Mouse (Mus musculus) v-Abl transformed pro-B cells (cell line): ENCODE data around the gene BC053393.

ENCODE experiments used
- in situ Hi-C, 2 experiments: fragments of 400-800 bp; cut with MboI; formaldehyde crosslinking; loops; one replicate each; pipeline ENCODE4 v1.15.1; 2025; ENCODE audit not compliant: unreplicated experiment in 2 of 2

Gene BC053393

DNA sequence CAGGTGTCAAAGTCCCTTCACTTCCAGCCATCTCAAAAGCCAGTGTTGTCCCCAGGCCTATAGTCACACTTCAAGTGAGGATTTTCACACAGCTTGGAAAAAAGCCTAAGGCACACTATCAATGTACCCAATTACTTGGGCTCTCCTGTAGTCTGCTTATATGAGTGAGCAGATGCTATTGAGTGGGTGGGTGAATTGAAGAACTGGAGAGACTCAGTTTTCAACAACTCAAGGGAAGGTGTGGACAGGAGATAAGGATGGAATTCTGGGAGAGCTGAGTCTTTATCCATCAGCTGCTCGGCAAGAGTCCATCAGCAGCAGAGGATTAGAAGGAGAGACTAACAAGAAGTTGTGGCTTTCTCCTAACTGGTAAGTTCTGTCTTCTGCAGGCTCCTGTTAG lies at the start of gene BC053393:
TSS of gene BC053393 (plus strand) at position 210 of the 400 bp plus-strand sequence.
- in situ Hi-C loops = no loop called here

DNA sequence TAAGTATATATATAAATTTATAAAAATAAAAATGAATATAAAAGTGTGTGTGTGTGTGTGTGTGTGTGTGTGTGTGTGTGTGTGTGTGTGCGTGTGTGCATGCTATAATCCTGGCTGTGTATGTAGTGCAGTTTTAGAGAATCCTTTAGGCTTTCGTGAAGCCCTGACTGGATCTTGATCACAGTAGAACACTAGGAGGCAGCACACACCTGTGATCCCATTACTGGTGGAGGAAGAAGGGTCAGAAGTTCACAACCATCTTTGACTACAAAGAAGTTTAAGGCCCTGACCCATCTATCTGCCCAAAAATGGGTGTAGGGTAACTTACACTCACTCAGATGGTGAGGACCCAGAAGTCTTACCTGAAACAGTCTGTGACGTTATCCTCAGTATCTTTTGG lies 48.6 kb upstream of the BC053393 start:
- in situ Hi-C loops = no loop called here

DNA sequence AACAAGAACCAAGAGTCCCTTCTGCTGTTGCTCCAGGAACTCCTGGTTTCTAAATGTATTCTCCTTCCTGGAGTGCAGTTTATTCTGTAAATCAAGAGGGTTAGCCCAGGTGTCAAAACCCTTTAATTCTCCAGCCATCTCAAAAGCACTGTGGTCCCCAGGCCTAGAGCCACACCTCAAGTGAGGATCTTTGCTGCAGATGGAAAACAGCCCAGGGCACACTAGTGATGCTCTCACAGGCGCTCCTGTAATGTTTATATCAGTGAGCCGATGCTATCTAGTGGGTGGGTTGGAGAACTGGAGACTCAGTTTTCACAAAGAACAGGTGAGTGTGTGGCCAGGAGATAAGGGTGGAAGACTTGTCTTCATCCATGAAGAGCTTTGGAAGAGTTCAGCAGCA lies 47.4 kb upstream of the BC053393 start, which contains the start of gene Gm12169:
TSS of gene Gm12169 (plus strand) at position 301 of the 400 bp plus-strand sequence.
- in situ Hi-C loops = no loop called here

DNA sequence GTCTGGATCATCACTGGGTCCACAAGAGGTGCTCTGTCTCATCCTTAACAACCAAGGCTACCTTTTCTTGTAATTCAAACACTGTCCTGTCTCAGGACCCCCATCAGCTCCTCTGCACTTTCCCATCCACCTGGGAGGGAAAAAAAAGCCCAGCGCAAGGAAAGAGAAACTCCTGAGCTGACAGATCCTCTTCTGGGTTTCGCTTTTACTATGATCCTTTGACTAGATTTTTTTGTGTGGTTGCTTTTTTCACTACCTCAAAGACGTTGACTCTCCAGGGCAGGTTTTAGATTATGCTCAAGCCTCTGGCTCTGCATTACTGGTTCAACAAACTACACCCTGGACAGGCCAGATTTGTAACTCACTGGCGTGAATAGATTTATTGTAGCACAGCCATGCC lies 41.2 kb upstream of the BC053393 start:
- in situ Hi-C loops = no loop called here

DNA sequence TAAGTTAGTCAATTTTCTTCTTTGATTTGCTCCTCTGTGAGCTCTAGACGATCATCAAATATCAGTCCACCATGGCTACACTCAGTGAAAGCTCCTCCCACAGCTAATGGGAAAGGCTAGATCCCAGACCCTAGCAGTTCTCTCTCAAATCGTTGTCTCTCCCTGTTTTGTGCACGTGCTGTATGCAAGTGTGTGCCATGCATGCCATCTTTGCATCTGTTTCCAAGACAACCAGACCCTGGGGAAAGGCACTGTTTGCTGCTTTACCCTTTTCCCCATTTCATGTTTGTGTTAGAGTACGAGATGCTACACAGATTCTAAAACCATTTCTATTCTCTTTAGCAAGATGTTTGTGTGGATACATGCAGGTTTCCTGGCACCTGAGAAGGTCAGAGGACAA lies 34.4 kb upstream of the BC053393 start:
- in situ Hi-C loops = no loop called here

DNA sequence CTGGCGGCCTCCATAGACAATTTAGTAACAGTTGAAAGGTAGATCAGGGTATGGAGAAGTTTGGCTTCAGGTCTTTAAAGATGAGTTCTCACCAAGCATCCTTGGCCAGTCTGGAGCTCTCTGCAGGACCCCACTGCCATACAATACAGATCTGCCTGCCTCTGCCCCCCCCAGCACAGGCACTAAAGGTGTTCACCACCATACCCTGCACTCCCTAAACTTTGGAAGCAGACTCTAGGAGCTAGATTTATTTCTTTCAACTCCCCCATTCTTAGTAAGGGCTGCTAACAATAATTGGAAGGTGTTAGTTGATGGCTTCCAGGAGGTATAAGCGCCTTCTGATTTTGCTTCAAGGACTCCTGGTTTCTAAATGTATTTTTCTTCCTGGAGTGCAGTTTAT lies 27.8 kb upstream of the BC053393 start:
- in situ Hi-C loops = loop anchor here in 1 of 2 experiments (10.0 kb wide), 1 partner anchor 81 kb away; the partner anchor contains the start of gene Dppa1

DNA sequence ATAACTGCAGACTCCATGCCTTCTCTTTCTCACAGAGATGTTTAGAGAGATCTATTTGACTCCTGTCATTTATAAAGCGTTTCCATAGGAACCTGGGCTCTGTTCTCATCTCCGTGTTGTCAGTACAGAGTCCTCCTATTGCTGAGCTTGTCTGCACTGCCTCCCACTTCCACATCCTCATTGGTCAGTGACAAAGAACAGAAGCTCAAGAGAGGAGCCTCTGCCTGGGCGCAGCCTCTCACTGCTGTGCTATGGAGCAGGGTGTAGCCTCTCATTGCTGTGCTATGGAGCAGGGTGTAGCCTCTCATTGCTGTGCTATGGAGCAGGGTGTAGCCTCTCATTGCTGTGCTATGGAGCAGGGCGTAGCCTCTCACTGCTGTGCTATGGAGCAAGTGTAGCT lies 21.6 kb upstream of the BC053393 start:
- in situ Hi-C loops = loop anchor here (5.0 to 10.0 kb wide), 2 partner anchors 75 to 78 kb away; partner anchors contain the start of gene Dppa1 (in 2 of the 2)

DNA sequence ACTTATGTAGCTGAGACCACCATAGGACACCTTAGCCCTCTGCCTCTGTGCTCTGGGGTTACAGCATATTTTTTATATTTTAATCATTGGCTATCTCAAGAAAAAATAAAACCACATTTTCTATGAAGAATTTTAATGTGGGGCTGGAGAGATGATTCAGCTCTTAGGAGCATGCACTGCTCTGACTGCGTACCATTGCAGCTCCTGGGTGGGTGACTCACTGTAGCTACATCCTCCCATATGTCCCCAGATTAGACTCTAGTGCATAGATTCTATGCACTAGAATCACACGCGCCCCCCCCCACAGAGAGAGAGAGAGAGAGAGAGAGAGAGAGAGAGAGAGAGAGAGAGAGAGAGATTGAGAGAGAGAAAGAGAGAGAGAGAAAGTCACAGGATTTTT lies 18.6 kb upstream of the BC053393 start:
- in situ Hi-C loops = no loop called here

DNA sequence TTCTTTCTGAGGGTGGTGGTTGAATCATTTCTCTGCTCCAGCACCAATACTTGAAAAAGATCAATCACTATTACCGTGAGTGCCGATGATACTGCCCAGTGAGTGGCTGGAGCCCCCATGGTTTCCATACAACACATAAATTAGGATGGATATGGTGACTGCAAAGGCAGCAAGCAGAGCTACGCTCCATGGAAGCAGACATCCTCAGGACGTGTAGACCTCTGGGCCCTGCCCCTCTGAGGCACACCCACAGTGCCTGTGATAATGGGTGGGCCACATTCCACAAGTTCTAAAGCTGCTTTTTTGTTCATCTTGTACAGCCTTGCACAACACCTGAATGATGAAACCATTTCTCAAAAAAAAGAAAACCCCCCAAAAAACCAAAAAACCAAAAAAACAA lies 10.2 kb upstream of the BC053393 start:
- in situ Hi-C loops = no loop called here

DNA sequence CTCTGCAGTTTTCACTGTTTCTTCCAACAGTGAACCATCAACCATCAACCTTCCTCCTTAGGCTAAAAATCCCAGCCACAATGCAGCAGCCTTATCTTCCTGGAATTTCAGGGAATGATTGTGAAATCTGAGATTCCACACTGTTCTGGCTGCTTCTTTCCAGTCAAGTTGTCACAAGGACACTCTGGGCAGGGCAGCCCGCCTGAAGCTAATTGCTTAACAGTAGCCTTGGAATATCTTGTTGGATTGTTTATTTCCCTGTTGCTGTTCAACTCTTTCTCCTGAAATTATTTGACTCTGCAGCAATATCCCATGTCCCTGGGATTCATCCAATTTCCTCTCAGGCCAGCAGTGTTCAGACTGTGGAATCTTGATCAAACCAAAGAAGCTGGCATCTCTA lies 6.7 kb upstream of the BC053393 start:
- in situ Hi-C loops = no loop called here

DNA sequence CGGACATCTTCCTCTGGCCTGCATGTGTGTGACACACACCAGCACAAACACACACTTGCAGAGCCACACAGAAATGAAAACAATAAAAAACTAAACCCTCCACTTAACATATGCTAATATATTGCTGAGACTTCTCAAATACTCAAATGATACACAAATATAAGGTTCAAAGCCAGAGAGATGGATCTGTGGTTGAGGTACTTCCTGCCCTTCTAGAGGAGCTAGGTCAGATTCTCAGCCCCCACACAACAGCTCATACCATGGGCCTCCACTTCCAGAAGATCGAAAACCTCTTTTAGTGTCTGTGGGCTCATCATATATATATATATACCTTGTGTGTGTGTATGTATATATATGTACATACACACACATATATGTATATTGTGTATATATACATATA lies 5.4 kb upstream of the BC053393 start:
- in situ Hi-C loops = no loop called here

DNA sequence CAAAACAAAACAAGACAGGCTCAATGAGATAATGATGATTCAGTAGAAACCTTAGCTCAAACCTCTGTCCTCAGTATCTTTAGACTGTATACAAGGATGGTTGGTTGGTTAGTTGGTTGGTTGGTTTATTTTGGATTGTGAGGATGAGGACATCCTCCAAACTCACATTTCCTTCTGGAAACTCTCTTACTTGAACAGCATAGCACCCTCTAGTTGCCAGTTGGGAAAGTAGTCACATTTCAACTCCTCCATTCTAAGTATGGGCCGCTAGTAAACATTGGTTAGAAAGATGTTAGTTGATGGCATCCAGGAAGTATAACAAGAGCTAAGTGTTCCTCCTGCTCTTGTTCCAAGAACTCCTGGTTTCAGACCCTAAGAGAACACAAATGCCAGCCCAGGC lies 2.2 kb upstream of the BC053393 start:
- in situ Hi-C loops = no loop called here

DNA sequence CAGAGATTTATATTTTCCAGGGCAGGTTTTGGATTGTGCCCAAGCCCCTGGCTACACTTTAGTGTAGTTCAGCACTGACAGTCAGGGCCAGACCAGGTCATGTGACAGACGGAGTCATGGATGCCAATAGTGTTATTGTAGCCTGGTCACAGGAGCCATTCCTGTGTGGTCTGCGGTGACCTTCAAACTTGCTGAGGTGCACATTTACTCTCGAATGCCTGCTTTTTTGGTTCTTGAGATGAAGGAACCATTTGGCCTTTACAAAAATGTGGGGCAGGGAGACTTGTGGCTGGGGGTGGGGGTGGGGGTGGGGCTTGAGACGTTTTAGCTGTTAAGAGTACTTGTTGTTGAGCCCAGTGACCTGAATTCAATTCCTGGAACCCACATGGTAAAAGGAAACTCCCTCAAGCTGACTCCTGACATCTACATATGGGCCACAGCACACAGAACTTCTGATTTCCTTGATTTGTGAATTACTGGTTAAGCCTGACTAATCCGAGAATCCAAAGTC lies 7.5 kb downstream of the BC053393 start:
- in situ Hi-C loops = no loop called here

DNA sequence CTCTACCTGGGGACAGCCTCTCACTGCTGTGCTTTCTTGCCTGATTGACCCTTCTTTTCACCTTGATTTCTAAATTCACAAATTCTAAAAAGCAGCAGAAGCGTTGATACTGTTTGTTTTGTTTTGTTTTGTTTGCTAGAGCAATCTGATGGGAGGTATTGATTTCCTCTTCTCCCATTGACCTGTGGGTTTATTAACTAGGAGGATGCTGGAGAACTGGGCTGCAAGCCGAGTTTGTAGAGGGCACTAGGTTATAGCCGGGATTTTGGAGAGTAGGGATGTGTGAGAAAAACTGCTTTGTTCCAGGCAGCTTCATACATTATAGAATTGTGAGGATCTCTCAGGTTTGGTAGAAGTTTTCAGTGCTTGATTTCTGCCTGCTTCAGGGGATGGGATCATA lies 9.1 kb downstream of the BC053393 start:
- in situ Hi-C loops = no loop called here

DNA sequence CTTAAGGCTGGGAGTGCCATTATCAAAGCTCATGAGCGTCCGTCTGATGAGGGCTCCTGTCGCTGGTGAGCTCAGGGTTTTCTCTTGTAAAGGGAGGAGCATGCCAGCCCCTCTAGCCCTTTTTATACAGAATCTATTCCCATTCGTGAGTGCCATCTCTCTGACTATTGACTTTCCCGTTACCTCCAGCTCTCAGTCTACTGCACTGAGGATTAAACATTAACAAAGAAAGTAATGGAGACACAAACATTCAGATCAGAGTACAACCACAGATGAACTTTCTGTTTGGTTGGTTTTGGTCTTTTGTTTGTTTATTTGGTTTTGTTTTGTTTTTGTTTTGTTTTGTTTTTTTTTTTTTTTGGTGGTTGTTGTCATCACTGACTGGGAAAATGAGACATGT lies 11.4 kb downstream of the BC053393 start:
- in situ Hi-C loops = no loop called here

DNA sequence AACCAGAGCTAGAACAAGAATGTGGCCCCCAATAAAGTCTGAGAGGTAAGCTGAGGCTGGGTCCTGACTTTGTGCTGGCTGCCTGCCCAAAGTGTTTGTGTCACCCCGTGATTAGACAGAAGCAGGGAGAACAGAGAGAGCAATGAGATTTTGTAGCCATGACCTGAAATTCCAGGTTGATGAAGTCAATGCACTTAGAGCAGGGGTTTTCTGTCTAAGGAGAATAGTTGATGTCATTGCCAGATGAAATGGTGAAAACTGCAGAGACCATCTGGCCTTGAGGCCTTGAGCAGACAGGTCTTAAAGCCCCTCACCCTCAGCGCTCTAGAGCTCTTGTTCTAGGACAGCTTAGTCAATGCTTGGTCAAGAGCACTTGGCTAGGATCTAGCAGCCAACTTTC lies 21.1 kb downstream of the BC053393 start:
- in situ Hi-C loops = no loop called here

DNA sequence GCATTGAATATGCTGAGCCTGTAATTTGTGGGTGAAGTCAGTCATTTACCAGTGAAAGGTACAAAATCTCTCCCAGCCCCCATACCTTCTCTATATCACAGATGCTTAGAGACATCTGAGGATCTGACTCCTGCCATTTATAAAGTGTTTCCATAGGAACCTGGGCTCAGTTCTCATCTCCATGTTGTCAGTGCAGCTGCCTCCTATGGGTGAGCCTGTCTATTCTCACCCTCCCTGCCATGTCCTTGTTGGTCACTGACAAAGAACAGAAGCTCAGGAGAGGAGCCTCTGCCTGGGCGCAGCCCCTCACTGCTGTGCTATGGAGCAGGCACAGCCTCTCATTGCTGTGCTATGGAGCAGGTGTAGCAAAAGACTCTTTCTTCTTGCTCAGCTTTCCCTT lies 48.6 kb downstream of the BC053393 start:
- in situ Hi-C loops = loop anchor here (10.0 kb wide), 2 partner anchors 75 to 345 kb away; no protein-coding TSS in a partner anchor

DNA sequence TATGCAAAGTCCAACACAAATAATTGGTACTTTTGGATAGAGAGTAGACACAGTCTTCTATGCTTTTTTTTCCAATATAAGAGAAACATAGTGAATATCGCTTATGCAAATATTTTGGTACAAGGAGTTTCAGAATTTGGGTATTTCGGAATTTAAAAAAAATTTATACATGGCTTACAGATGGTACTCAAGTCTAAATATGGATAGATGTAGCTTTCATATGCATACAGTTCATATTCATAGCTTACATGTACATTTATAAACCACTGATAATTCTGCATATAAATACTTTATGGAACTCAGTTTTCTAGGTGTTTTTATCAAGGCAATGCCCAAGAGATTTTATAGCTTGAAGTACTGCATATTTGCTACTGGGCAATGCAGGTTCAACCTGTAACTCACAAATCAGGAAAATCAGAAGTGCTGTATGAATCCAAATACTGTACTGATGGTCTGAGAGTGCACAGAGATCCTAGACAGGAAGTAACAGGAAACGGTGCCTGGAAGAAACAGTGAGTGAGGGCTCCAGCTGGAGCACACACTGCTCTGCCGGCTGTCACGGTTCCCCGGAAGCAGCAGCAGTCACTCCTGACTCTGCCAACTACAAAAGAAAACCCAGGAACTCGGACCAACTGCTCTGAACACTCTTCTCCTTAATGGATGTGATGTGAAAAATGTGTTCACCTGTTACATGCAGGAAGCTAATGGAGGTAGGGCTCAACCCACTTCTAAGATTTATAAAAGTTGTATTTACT lies 49.3 kb downstream of the BC053393 start:
- in situ Hi-C loops = loop anchor here (10.0 kb wide), 2 partner anchors 76 to 346 kb away; no protein-coding TSS in a partner anchor

DNA sequence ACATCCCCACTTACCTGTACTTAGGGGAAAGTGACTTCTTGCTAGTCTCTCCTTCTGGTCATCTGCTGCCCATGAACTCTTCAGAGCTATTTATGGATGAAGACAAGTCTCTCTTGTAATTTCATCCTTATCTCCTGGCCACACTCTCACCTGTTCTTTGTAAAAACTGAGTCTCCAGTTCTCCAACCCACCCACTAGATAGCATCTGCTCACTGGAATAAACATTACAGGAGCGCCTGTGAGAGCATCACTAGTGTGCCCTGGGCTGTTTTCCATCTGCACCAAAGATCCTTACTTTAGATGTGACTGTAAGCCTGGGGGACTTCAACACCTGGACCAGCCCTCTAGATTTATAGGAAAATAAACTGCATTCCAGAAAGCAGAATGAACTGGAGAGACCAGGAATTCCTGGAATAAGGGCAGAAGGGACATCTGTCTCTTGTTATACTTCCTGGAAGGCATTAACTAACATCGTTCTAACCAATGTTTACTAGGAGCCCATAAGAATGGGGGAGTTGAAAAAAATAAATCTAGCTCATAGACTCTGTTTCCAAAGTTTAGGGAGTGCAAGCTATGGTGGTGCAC lies 58.0 kb downstream of the BC053393 start, which contains the start of gene Dppa1:
TSS of gene Dppa1 (minus strand) at position 51 of the 585 bp plus-strand sequence.
- in situ Hi-C loops = loop anchor here (5.0 to 25.0 kb wide), 4 partner anchors 82 to 592 kb away; no protein-coding TSS in a partner anchor

DNA sequence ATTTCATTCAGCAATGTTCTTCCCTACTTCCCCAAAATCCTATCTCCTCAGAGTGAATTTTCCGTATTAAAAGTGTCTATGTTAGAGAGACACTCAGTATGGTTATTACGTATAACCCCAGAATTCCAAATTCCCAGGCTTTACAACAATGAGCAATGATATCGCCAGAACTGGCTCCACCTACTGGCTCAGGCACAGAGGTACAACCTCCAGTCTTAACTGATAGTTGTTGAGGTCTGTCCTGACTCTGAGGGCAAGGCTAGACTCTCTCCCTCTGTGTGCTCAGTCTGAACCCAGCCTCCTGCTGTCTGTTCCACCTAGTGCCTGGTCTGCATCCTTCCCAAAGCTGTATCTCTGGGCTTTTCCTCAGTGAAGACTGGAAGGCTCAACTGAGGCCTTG lies 60.3 kb downstream of the BC053393 start:
- in situ Hi-C loops = loop anchor here (5.0 to 25.0 kb wide), 4 partner anchors 184 to 594 kb away; no protein-coding TSS in a partner anchor

DNA sequence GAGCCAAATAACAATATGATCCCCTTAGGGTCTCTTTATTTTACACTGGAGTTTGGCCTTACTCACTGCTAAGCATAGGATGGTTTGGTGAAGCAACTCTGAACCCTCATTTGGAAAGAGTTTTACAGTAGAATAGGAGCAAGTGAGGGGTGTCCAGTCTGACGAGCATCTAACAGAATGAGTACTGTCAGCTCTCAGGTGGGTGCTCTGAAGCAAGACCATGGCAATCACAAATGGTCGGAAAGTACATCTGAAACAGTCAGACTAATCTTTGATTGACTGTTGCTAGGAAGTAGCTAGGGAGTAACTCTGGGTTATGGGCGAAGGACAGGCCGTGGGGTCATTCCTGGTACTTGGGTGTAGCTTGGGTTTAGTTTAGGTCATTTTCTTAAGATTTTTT lies 64.2 kb downstream of the BC053393 start:
- in situ Hi-C loops = loop anchor here in 1 of 2 experiments (10.0 to 25.0 kb wide), 3 partner anchors 191 to 598 kb away; no protein-coding TSS in a partner anchor
